Mouse (Mus musculus): ENCODE measurements around the gene Eif2s1. TPM values are rescaled to one million over a fixed set of nuclear protein-coding genes. Genes with fewer than 3 reads are reported as not detected.

Gene Eif2s1
- 23.1 and 30.1 TPM in 2 replicates for polyA plus RNA-seq (2012)

GRCm38 (mm10) chr12:78861496-78862253 lies at the start of gene Eif2s1, which contains the start of gene Atp6v1d:
Eif2s1 (plus strand) TSS chr12:78861819.
Atp6v1d (minus strand) TSS chr12:78861638.
- no peak for TF ChIP-seq GATA1 (IDR thresholded peaks at IDR 0.05; ENCODE audit: low read length)

- TF ChIP-seq GATA1 (IDR thresholded peaks at IDR 0.05; ENCODE audit: low read length): no peak
These were observed 47.2 kb upstream of the Eif2s1 start for GRCm38 (mm10) chr12:78814437-78814836.

GRCm38 (mm10) chr12:78834496-78834895 lies 27.1 kb upstream of the Eif2s1 start:
- no peak for TF ChIP-seq GATA1 (IDR thresholded peaks at IDR 0.05; ENCODE audit: low read length)

GRCm38 (mm10) chr12:78839906-78840305 lies 21.7 kb upstream of the Eif2s1 start:
- no peak for TF ChIP-seq GATA1 (IDR thresholded peaks at IDR 0.05; ENCODE audit: low read length)

GRCm38 (mm10) chr12:78842429-78842828 lies 19.2 kb upstream of the Eif2s1 start:
- no peak for TF ChIP-seq GATA1 (IDR thresholded peaks at IDR 0.05; ENCODE audit: low read length)

GRCm38 (mm10) chr12:78848246-78848645 lies 13.4 kb upstream of the Eif2s1 start:
- TF ChIP-seq GATA1 (IDR thresholded peaks at IDR 0.05; ENCODE audit: low read length): no peak

- TF ChIP-seq GATA1 (IDR thresholded peaks at IDR 0.05; ENCODE audit: low read length): no peak
These were observed 611 bp upstream of the Eif2s1 start for GRCm38 (mm10) chr12:78860921-78861495.

GRCm38 (mm10) chr12:78862254-78862730 lies 673 bp downstream of the Eif2s1 start:
- TF ChIP-seq GATA1 (IDR thresholded peaks at IDR 0.05; ENCODE audit: low read length): no peak

- no peak for TF ChIP-seq GATA1 (IDR thresholded peaks at IDR 0.05; ENCODE audit: low read length)
These were observed 3.8 kb downstream of the Eif2s1 start for GRCm38 (mm10) chr12:78865434-78865833.

GRCm38 (mm10) chr12:78868115-78868514 lies 6.5 kb downstream of the Eif2s1 start:
- TF ChIP-seq GATA1 (IDR thresholded peaks at IDR 0.05; ENCODE audit: low read length): no peak

GRCm38 (mm10) chr12:78874581-78874980 lies 13.0 kb downstream of the Eif2s1 start:
- no peak for TF ChIP-seq GATA1 (IDR thresholded peaks at IDR 0.05; ENCODE audit: low read length)

GRCm38 (mm10) chr12:78890062-78890461 lies 28.4 kb downstream of the Eif2s1 start:
- no peak for TF ChIP-seq GATA1 (IDR thresholded peaks at IDR 0.05; ENCODE audit: low read length)

GRCm38 (mm10) chr12:78891149-78891548 lies 29.5 kb downstream of the Eif2s1 start:
- TF ChIP-seq GATA1 (IDR thresholded peaks at IDR 0.05; ENCODE audit: low read length): no peak

GRCm38 (mm10) chr12:78897861-78898260 lies 36.2 kb downstream of the Eif2s1 start:
- TF ChIP-seq GATA1 (IDR thresholded peaks at IDR 0.05; ENCODE audit: low read length): no peak

GRCm38 (mm10) chr12:78901467-78901866 lies 39.8 kb downstream of the Eif2s1 start:
- no peak for TF ChIP-seq GATA1 (IDR thresholded peaks at IDR 0.05; ENCODE audit: low read length)

GRCm38 (mm10) chr12:78903313-78903712 lies 41.7 kb downstream of the Eif2s1 start:
- TF ChIP-seq GATA1 (IDR thresholded peaks at IDR 0.05; ENCODE audit: low read length): no peak

- no peak for TF ChIP-seq GATA1 (IDR thresholded peaks at IDR 0.05; ENCODE audit: low read length)
These were observed 42.9 kb downstream of the Eif2s1 start for GRCm38 (mm10) chr12:78904499-78904898.
